Mouse (Mus musculus) lung, postnatal 25 days (tissue): ENCODE measurements at regions not wholly inside any gene's neighbourhood (a gene's known extent, or its start where the extent isn't known, plus 50 kb on each side); places are given as distances from the start of the nearest gene placed in this dataset.

Source experiments
- DNase-seq: peaks from one replicate; pipeline ENCODE4 v3.0.0; 2022; ENCODE audit warnings: low spot score

DNA sequence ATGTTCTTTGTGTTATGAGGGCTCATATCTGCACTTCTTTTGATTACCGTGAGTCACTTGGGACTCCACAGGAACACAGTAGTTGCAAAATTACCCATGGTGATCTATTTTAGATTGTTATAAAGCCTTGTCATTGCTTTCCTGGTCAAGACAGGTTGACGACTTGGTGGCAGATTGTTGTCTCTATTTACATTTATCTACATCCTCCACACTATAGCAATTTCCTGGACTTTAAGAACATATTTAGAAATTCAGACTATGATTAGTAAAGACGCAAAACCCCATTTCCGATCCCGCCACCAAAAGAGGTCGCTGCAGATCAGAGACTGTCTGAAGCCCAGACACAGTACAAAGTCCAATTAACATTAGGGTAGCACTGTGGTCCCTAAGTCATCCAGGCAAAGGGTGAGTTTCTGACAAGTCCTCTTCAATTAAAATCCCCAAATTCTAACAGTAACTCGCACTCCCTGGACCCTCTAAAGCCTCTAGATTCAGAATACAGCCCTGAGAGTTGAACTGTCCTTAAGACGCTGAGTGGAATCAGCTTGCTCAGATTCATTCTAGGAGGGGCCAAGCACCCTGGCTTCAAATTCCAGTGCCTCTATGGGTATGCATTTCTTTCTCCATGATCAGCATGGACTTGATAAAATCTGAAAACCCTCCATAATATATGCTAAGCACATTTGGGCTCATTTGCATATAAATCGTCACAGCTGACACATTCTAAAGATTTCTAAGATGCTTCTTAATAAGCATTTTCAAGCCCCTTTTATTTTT is 461.9 kb upstream of the BC052040 start:
- DNase-seq = peak; percentile 14

DNA sequence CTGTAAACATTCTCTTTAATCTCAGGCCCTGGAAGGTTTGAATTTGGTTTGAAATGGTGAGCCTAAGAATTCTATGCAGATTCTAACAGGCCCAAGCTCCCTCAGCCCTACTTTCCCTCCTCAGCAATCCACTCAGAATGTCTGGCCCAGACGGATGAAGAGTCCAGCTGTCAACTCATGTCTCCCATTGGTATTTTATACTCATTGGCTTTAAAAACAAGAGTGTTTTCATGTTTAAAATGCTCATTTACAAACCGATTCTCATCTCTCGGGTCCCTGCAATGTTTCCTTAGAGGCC is 461.4 kb upstream of the BC052040 start:
- no peak for DNase-seq

DNA sequence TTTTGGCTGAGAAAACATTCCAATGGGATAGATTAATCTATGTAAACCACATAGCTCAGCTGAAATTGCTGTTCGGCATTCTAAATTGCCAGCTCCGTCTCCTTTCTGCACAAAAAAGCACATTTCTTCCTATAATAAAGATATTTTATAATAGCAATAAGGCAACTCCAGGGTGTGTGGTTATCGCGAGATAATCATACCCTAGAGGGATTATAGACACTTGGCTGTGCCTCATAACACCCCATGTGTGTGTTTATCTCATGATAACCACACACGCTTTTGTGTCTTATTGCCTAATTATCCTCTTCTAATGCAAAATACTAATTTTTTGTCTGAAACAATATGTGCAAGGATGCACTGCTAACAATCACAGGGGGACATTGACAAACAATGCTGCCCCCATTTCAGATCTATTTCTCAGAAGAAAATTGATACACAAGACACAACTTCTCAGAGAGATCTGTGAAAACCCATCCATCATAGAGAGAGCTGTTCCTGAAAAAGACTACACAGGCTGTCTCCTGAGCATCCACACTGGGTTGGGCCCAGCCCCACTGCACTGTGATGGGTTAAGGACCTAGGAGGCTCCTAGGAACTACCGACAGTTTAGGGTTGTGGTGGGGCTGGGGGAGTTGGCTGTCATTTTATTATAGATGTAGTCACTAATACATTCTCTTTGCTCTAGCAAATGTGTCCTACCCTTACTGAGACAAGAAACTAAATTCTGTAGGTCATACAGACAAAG is 454.7 kb upstream of the BC052040 start:
- no peak for DNase-seq

DNA sequence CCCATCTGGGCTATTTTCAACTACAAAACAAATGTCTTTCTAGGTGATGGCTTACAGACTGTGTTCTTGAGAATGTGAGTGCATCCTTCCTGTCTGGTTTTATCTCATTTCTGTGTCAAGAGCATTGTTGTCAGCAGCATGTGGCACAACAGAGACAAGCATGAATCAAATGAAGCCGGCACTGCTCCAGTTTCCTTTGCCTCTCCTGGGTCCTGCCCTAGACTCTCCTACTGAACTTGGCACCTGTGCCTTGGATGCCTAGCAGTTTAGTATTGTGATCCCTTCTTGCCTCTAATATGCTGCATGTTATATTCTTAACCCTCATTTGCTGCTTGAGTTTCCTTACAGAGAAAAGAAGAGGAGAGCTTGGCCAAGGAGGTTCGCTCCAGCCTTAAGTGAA is 449.8 kb upstream of the BC052040 start:
- no peak for DNase-seq

DNA sequence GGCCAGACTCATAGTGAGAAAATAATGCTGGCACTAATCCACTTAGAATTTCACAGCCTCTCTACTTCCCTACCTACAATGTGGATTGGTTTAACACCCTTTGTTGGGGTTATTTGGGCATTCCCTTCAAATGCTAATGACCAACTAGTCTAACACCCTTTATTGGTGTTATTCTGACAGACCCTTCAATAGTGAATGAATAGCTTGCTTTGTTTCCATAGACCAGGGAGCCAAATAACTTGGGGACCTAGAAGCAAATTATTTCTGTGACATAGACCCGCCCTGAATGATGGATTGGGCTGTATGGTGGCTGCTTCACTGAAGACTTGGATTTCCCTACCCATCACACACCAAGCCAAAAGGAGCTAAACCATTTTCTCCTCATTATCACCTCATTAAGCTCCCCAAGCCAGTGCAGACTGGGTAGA is 449.3 kb upstream of the BC052040 start:
- DNase-seq = no peak

DNA sequence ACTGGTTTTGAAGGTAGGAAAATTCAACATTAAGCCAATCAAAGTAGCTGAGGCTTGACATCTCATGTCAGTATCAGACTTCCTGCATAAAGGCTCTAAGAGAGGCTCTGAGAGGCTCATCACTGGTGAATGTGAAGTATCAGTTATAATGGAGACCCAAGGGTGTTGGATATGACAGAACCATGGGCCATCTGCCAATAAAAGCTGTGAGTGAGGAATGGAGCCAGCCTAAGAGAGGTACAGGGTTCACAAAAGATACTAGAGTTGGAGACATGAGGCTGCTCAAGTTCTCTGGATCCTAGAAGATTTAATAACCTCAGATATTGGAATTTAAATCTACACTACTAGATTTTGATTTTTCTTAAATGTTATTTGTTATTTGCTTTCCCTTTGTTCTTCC is 440.1 kb upstream of the BC052040 start:
- no peak for DNase-seq

DNA sequence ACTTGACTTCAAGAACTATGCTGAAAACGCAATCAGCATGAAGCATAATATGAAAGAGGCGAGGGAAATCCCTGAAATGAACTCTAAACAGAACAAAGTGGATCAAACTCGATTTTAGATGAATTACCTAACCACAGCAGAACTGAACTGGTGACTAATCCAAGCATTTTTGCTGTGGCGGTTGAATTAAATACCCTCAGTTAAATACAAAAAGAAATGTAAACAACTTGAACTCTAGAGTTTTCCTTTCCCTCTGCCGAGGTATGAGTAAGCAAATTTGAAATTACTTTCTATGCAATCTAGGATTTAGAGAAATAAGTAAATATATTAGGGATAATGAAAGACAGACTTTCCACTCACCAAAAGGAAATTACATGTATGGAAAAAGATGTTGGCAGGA is 409.4 kb upstream of the BC052040 start:
- no peak for DNase-seq

DNA sequence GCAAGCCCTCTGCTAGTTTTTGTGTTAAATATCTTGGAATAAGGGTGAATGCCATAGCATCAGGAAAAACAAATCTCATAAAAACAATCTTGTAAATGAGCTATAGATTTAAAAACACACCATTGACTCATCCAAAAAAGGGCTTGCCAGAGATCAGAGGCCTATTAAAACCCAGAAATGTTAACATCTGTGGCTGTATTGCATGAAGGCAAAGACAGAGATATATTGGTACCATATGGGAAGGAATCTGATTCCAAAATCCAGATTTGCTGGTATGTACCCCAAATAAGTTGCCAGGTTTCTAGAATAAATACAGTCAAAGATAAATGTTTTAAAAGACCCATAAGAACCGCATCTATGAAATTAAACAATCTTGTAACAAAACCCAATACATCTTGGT is 404.4 kb upstream of the BC052040 start:
- no peak for DNase-seq

DNA sequence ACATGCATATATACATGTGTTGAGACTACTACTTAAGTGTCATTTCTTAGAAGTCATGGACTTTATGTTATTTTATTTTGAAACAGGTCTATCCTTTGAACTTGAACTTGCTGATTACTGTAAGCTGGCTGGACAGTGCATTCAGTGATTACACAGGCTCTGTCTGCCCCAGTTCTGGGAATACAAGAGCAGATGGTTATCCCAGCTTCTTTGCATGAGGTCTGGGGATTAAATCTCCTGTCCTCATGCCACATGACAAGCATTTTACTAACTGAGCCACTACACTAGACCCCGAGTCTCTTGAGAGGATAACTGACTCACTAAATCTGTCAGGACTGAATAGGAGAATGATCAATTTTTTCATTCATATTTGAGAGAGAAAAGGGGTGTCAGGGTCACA is 403.6 kb upstream of the BC052040 start:
- no peak for DNase-seq

DNA sequence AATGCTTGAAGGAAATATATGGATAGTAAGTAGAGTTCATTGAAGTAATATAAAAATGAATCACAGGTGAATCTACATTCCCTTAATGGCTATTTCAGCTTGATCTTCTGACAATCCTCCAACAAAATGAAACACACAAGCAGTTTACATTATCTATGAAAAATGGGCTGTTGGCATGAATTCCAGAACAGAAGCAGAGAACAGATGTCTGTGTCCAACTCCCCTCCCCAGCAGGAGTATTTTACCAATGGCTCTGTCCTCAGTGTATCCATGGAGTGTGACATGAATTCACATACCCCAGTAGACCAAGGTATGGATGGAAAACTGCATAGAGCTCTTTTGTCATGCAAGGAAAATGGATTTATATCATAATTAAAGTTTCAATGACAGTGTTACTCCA is 370.3 kb upstream of the BC052040 start:
- no peak for DNase-seq

DNA sequence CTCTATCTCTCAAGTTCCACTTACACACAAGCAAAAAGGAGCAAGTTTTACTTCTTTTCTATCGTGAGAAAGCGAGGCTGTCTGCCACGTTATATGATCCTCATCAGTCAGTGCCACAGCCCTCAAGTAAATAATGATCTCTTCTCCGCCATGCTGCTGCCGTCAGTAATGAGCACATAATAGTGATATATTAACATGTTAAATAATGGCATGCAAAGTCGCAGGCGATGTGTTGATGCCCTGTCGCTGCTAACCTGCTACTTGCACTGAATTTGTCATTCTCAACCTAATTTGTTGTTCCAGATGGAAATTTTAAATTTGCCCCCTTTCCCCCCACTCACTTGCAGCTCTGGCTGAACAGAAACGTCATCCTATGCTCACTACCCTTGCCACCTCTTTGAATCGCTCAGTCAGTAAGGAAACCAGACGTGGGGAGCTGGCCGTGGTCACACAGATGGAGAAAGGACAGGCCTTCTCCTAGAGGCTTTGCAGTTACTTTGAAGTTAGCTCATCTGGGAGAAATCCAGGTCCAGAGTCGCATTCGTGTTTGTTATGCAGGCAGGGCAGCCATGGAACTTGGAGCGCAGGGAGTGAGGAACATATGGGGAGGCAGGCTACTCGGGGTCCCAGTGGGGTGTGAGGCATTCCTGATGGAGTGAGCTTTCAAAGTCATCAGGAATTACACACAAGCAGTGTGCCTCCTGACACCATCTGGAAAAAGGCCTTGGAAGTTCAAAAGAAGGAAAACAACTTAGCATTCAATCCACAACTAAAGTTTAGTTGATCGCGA is 368.1 kb upstream of the BC052040 start:
- DNase-seq = no peak

DNA sequence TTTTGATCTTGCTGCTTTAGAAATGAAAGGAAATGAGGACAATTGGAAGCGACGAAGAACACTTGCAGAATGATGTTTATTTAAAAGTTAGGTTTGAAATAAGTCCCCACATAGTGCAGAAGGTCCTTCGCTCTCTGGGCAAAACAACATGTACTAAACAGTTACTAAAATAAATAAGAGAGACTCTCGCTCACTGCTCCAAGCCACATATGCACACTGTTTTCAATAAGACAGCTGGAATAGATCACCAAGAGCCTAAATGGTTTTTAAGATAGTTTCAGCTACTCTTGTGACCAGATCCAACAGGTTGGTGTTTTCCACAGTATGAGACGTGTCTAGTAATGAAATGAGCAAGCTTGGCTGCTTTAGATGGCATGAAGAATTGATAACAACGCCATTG is 367.2 kb upstream of the BC052040 start:
- DNase-seq = peak; percentile 39

DNA sequence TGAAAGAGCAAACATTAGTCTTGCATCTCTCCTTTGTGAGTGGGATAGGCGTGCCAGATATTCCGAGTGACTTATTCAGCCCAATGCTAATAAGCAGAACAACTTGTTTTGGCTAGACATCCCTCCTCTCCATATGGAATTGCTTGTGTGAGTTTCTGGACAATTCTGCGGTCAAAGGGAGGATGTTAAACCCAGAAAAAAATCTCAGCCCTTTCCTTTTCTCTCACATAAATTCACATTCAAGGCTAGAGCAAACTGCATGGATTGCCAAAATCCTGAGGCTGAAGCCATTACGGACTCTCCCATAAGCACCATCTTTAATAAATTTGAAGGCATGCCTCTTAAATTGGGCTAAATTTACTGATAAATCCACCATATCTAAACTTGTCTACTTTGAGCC is 351.5 kb upstream of the BC052040 start:
- DNase-seq = no peak

DNA sequence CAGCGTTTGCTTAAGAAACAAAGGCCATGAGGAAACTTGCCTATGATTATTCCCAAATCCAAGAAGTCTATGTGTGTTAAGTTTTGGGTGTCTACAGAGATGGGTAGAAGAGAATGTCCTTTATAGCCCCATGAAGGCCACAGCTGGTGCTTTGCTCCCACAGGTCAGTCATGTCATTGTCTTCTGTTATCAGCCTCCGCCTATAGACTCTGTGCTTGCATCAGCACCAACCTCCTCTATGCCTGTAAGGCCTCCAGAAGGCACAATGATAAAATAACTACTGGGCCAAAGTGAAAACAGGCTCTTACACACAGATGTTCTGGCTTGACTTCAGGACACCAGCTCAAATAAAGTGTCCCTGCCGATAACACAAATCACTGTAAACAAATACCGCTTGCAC is 333.8 kb upstream of the BC052040 start:
- DNase-seq = no peak

DNA sequence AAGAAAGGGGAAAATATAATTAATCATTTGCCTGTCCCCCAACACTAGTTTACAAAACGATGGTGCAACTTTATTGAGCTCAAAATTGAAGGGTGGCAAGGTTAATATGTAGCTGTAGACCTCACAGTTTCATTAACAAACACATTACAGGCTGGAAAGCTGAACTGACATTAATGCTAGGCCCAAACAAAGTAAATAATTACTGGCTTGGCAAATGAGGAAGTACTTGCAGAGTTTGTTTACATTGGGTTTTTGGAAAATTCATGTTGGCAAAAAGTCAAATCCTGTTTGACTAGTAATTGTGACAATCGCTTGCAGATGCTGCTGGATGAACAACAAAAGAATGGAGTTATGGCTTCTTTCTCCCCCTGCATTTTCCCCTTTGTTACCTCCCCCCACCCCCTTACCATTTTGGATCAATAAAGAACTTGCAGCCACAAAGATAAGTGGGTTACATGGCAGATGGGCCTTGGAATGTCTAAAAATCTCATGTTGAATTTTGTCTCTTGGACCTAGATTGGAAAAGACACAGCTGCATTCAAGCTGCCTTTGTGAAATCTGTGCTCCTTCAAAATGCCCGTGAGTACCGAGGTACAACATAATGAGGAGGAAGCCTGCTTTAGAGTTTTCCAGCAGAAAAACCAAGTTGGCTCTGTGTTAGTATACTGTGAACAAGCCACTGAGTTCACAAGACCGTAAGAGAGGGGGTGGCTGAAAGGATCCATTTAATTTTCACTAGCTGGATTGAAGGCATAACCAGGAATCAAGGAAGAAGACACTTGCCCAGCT is 331.3 kb upstream of the BC052040 start:
- DNase-seq = peak; percentile 29

DNA sequence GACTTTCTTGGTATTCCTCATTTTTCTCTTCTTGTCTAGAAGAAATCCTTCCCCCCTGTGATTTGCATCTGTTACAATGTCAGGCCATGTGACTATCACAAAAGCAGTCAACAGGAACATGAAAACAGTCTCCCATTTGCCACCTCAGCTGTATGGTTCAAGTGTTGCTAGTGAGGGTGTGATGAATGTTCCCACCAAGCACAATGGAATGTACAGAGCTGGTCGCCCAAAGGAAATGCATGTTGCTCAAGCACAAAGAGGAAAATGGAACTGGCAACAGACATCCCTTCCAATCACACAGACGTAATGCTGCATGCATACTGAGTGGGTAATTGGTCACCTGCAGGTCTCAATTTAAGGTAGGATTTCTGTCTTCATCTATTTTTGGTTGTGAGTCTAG is 324.1 kb upstream of the BC052040 start:
- no peak for DNase-seq

DNA sequence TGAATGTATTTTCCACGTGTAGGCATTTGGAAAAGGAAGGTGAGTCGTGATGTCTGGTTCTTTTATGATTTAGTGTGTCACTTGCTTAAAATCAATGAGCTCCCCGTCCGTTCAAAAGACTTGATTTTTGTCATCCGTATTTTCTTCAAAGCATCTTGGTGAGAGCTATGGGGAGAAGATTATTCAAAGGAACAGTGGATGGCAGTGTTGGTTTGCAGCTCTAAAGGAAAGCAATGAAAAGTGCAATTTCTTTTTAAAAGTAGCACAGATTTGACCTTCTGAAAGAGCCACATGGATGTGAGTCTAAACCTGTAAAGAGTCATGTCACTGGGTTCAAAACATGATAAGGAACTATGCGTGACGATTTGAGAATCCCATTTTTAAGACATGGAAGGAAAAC is 313.3 kb upstream of the BC052040 start:
- DNase-seq = no peak

DNA sequence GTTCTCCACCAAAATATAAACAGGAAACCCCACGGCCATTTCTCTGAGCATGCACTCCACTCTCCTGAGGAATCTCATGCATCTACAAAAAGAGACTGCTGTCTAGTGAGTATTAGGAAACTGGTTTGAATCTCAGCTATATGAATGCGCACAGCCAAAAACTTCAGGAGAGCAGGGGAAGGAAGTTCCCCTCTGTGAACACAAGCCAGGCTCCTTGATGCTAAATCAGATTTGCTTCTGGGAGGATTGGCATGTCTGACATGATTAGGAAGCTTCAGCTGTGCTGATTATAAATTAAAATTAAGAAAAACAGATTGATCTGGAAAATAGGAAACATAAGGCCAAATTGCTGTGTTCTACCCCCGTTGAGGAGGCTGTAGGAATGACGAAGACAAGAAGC is 304.1 kb upstream of the BC052040 start:
- no peak for DNase-seq

DNA sequence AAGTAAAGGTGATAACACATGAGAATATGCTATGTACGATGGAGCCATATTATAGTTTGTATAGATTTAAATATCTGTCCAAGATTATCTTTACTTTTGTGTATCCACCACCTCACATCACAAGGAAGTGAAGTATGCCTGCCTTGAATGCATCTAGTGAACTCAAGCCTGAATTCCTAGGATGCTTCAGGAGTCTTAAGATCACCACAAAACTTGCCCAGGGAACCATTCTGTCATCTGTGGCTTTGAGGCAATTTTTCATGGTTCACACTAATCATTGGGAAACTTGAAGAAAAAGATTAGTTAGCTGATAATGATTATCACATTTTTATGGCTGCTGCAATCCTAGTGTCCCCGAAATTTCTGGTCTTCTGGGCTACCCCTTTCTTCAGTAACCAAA is 288.5 kb upstream of the BC052040 start:
- DNase-seq = no peak

DNA sequence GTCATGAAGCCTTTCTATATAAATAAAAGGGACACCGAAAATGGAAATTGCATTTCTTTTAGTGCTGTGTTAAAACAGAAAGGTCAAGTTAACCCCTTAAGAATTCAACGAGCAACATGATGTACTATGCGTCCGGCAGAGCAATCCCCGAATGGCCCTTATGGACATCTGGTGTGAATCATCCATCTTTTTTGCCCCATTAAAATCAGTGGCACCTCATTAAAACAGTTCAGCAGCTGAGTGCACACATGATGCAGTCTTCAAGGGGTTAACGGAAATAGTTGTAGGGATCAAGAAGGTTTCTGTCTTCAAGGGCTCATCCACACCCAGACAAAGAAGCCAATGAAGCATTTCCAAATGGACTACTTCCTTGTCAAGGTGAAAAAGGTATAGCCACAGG is 284.1 kb upstream of the BC052040 start:
- no peak for DNase-seq

DNA sequence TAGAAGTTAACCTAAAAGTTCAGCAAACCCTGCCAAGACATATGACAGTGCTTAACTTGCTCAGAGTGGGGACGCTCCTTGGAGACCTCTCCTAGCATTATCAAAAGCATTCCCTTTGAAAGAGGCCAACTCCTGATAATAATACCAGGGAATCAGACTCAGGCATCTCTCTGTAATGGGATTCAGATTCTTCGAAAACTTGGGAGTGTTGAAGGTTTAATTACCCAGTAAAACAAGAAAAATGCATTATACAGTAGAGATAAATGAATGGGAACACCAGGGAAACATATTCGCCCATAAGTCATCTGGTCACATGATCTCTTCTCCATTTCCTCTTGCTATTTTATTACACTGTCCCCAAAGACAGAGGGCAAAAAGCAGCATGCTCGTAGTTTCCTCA is 274.3 kb upstream of the BC052040 start:
- DNase-seq = no peak

DNA sequence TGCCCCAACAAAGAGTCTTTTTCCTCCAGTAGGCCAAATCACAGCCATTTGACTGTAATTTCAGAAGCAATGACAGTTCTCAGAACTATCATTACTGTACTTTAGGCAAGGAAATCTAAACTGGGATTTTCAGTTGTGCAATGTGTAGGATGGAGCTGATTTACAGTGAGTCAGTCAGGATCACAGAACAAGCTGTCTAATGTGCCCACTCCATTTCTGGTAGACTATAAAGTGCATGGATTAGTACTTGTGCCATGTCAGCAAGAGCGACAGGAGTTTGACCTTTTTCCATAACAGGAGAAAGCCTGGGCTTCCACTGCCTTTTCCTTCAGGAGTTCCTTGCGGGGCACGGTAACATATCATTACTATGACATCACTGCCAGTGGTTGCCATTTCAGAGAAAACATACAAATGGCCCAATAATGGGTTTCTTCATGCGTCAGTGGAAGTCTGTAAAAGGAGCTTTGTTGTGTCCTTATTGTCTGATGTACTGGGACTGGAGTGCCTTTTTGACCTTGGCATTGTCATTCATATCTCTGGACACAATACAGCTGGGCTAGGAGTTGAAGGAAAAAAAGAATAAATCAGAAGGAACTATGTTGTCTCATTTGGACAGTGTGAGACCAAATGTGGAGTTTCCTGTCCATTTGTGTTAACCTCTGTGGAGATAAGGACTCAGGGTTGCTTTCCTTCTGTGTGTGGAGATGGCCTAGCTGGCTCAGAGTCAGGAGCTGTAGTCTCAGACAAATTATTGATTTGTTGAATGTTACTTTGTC is 271.5 kb upstream of the BC052040 start:
- DNase-seq = peak; percentile 1
